Mouse (Mus musculus): Measurements from ENCODE around the gene BC030870. TPM values are rescaled to one million over a fixed set of nuclear protein-coding genes. Genes with fewer than 3 reads are reported as not detected.
"Not testable (repeated sequence)": the region's sequence is repeated elsewhere in the genome, so short reads cannot be mapped to it uniquely, and the experiment has no call there.

BC030870 gene
- polyA plus RNA-seq (2017; shearing (Covaris generic)) = under 1 TPM in 1 of 2 experiments, not detected in 1; 0.22 TPM

- no peak for ATAC-seq
Measured at GRCm38 (mm10) chr8:65129199-65129788, at the start of gene BC030870. TSS of gene BC030870 (minus strand) at chr8:65129563.

- no peak for ATAC-seq
Measured at GRCm38 (mm10) chr8:65174746-65175476, 45.5 kb upstream of the BC030870 start.

- no peak for ATAC-seq
Measured at GRCm38 (mm10) chr8:65169184-65169583, 39.8 kb upstream of the BC030870 start.

- not testable (repeated sequence) for ATAC-seq
Measured at GRCm38 (mm10) chr8:65160676-65161075, 31.3 kb upstream of the BC030870 start.

- no peak for ATAC-seq
Measured at GRCm38 (mm10) chr8:65159096-65159748, 29.9 kb upstream of the BC030870 start.

- no peak for ATAC-seq
Measured at GRCm38 (mm10) chr8:65157901-65158300, 28.5 kb upstream of the BC030870 start.

GRCm38 (mm10) chr8:65138830-65139466, 9.6 kb upstream of the BC030870 start:
- no peak for ATAC-seq

- no peak for ATAC-seq
Measured at GRCm38 (mm10) chr8:65126454-65126853, 2.9 kb downstream of the BC030870 start.

- no peak for ATAC-seq
Measured at GRCm38 (mm10) chr8:65126014-65126413, 3.3 kb downstream of the BC030870 start.

GRCm38 (mm10) chr8:65112092-65112491, 17.3 kb downstream of the BC030870 start:
- no peak for ATAC-seq

GRCm38 (mm10) chr8:65110285-65110691, 19.1 kb downstream of the BC030870 start:
- no peak for ATAC-seq

GRCm38 (mm10) chr8:65108936-65109335, 20.4 kb downstream of the BC030870 start:
- no peak for ATAC-seq

GRCm38 (mm10) chr8:65107936-65108718, 21.2 kb downstream of the BC030870 start:
- no peak for ATAC-seq

- no peak for ATAC-seq
Measured at GRCm38 (mm10) chr8:65104041-65104440, 25.3 kb downstream of the BC030870 start.

GRCm38 (mm10) chr8:65103632-65104031, 25.7 kb downstream of the BC030870 start:
- no peak for ATAC-seq

- no peak for ATAC-seq
Measured at GRCm38 (mm10) chr8:65099735-65100134, 29.6 kb downstream of the BC030870 start.

GRCm38 (mm10) chr8:65097760-65098415, 31.5 kb downstream of the BC030870 start:
- no peak for ATAC-seq

GRCm38 (mm10) chr8:65089781-65090180, 39.6 kb downstream of the BC030870 start:
- no peak for ATAC-seq

- ATAC-seq = no peak
Measured at GRCm38 (mm10) chr8:65088120-65088519, 41.2 kb downstream of the BC030870 start.

- no peak for ATAC-seq
Measured at GRCm38 (mm10) chr8:65087711-65088110, 41.7 kb downstream of the BC030870 start.

- no peak for ATAC-seq
Measured at GRCm38 (mm10) chr8:65085680-65086079, 43.7 kb downstream of the BC030870 start.

- ATAC-seq = no peak
Measured at GRCm38 (mm10) chr8:65080731-65081130, 48.6 kb downstream of the BC030870 start.
